Mouse (Mus musculus) hindbrain, postnatal 0 days (tissue): Measurements from ENCODE around the gene Guca1a. TPM values are rescaled to one million over a fixed set of nuclear protein-coding genes. Genes with fewer than 3 reads are reported as not detected.
A peak's percentile ranks its signal among the peaks of the same experiment; 100 is the strongest.

Experiments
- ATAC-seq: fragments of 200-750 bp; cut with Nextera tagmentation; 2 replicates; pipeline ENCODE4 v1.8.0; 2017; ENCODE audit warnings: mild to moderate bottlenecking, moderate TSS enrichment, moderate library complexity
- DNase-seq: peaks from one replicate; pipeline ENCODE4 v3.0.0-alpha.2; 2015; ENCODE audit warnings: low spot score
- H3K27ac ChIP-seq: fragments of 300-500 bp; sonication (generic); 2 replicates; pipeline ENCODE4 v1.5.1; 2014; ENCODE audit warnings: mild to moderate bottlenecking
- H3K27me3 ChIP-seq: fragments of 300-500 bp; sonication (generic); 2 replicates; pipeline ENCODE4 v1.6.1; 2014; ENCODE audit warnings: low read length, mixed read lengths; ENCODE audit not compliant: insufficient read depth
- H3K36me3 ChIP-seq: fragments of 300-500 bp; sonication (generic); 2 replicates; pipeline ENCODE4 v1.6.1; 2014; ENCODE audit warnings: low read length, mixed read lengths; ENCODE audit not compliant: insufficient read depth
- H3K4me1 ChIP-seq: fragments of 300-500 bp; sonication (generic); 2 replicates; pipeline ENCODE4 v1.6.1; 2014; ENCODE audit warnings: antibody characterized with exemption, low read length, mixed read lengths; ENCODE audit not compliant: insufficient read depth
- H3K4me2 ChIP-seq: fragments of 300-500 bp; sonication (generic); 2 replicates; pipeline ENCODE4 v1.6.1; 2014; ENCODE audit warnings: low read depth, mild to moderate bottlenecking, low read length, moderate library complexity, mixed read lengths
- H3K4me3 ChIP-seq: fragments of 300-500 bp; sonication (generic); 2 replicates; pipeline ENCODE4 v1.5.1; 2014; ENCODE audit warnings: low read length
- H3K9ac ChIP-seq: fragments of 300-500 bp; sonication (generic); replicated peaks from 2 replicates; pipeline ENCODE4 v1.6.1; 2014; ENCODE audit warnings: mild to moderate bottlenecking, low read length, moderate library complexity, mixed read lengths
- H3K9me3 ChIP-seq: fragments of 300-500 bp; sonication (generic); 2 replicates; pipeline ENCODE4 v1.6.1; 2016; ENCODE audit warnings: low read length, mixed read lengths
- CTCF ChIP-seq: IDR thresholded peaks from 2 replicates; pipeline ENCODE4 v1.5.1; 2016; ENCODE audit warnings: antibody characterized with exemption, control low read depth, low read depth
- WGBS: fragments of 180-500 bp; shearing (Covaris S2); extraction: QIAGEN DNeasy Blood & Tissue Kit; methylation state at CpG from one replicate; pipeline ENCODE4 v1.1.7; 2014; 5-methylcytosine and 5-hydroxymethylcytosine counted together
- polyA plus RNA-seq: library from polyadenylated mRNA; unstranded; fragments of >200 nt; fragmentation: Nextera tagmentation; extraction: Ambion mirVana; gene quantifications from 2 replicates; pipeline ENCODE4 v1.2.1, GENCODE M21; 2015
- total RNA-seq: library from RNA; depleted of rRNA; stranded (reverse); fragments of >200 nt; gene quantifications from 2 replicates; pipeline ENCODE4 v1.2.3, GENCODE M21; 2014

The Guca1a gene
- total and polyA plus RNA-seq, 2 experiments from 2014 or later = 0.78 to 1.4 TPM

GRCm38 (mm10) chr17:47376779-47377280, 23.6 kb downstream of the Guca1a start:
- peaks cover 60% of the 10 kb centered on the region for H3K36me3 ChIP-seq
- H3K4me1 ChIP-seq = no peaks in the 10 kb centered on the region
- H3K9ac ChIP-seq = no peak overlapping the region
- H3K9me3 ChIP-seq = no peaks in the 10 kb centered on the region
- H3K4me3 ChIP-seq = no peak overlapping the region
- no peak for DNase-seq
- H3K27ac ChIP-seq = no peak overlapping the region
- no peaks in the 10 kb centered on the region for H3K27me3 ChIP-seq
- 84% methylated on average over 6 of the region's 6 CpGs for WGBS
- ATAC-seq = no peak
- H3K4me2 ChIP-seq = no peak overlapping the region
- no peak for TF ChIP-seq CTCF

GRCm38 (mm10) chr17:47373991-47374390, 26.4 kb downstream of the Guca1a start:
- ATAC-seq (no peak), DNase-seq (no peak)
- no peaks in the 10 kb centered on the region for H3K9me3 ChIP-seq
- H3K9ac ChIP-seq = no peak overlapping the region
- TF ChIP-seq CTCF = no peak
- peaks cover 43% of the 10 kb centered on the region for H3K36me3 ChIP-seq
- no peaks in the 10 kb centered on the region for H3K27me3 ChIP-seq
- H3K4me3 ChIP-seq = no peak overlapping the region
- no peaks in the 10 kb centered on the region for H3K4me1 ChIP-seq
- WGBS = 93% methylated on average over 6 of the region's 6 CpGs
- no peak overlapping the region for H3K27ac ChIP-seq
- H3K4me2 ChIP-seq = no peak overlapping the region

DNA sequence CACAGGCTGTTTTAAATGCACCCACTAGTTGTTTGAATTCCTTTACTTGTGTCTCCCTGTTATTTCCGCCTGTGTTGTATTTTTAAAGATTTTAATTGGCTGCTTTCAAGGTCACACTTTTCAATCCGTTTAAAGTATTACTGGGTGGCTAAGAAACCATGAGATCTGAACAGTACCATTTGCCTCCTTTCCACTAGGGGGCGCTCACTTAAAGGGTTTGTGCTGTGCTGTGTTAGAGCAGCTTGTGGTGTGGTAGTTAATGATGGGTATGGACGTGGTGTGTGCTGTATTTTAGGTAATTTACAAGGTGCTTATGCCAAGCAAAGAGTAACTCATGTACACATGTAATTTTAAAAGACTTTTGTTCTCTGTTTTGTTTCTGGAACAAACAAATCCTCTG, 28.9 kb downstream of the Guca1a start:
- ATAC-seq (peak; percentile 76), DNase-seq (peak; percentile 88)
- WGBS = 10% methylated on average over 4 of the region's 4 CpGs
- no peak overlapping the region for H3K4me2 ChIP-seq
- 0 out of 2 replicates have a peak, but pooled peaks cover 4% of the 10 kb centered on the region for H3K27me3 ChIP-seq
- no peak overlapping the region for H3K4me3 ChIP-seq
- H3K9me3 ChIP-seq = no peaks in the 10 kb centered on the region
- TF ChIP-seq CTCF = peak; percentile 91
- H3K36me3 ChIP-seq = peaks cover 30% of the 10 kb centered on the region
- no peaks in the 10 kb centered on the region for H3K4me1 ChIP-seq
- no peak overlapping the region for H3K27ac ChIP-seq
- H3K9ac ChIP-seq = no peak overlapping the region

- Histone ChIP-seq H3K4me1 (no peaks in the 10 kb centered on the region), H3K9ac (peak overlapping the region; percentile 55), H3K4me3 (peak overlapping the region; percentile 59), H3K36me3 (peaks cover 13% of the 10 kb centered on the region; the same call in 1 of the 2 replicates), H3K4me2 (peak overlapping the region; percentile 66), H3K27me3 (0 out of 2 replicates have a peak, but pooled peaks cover 4% of the 10 kb centered on the region), H3K9me3 (no peaks in the 10 kb centered on the region), H3K27ac (peak overlapping the region; percentile 70)
- WGBS = 2% methylated on average over 20 of the region's 20 CpGs
- DNase-seq (no peak), ATAC-seq (peak; percentile 75)
- TF ChIP-seq CTCF = no peak
These were observed 31.3 kb downstream of the Guca1a start for GRCm38 (mm10) chr17:47369087-47369443.

GRCm38 (mm10) chr17:47368401-47369086, 31.8 kb downstream of the Guca1a start, which contains the start of gene Mrps10:
Gene Mrps10, plus strand, starts transcription at chr17:47368887.
- peak; percentile 97 for DNase-seq
- 0 out of 2 replicates have a peak, but pooled peaks cover 11% of the 10 kb centered on the region for H3K36me3 ChIP-seq
- peak within 1 kb of the TSS; percentile 59 for H3K4me3 ChIP-seq

DNA sequence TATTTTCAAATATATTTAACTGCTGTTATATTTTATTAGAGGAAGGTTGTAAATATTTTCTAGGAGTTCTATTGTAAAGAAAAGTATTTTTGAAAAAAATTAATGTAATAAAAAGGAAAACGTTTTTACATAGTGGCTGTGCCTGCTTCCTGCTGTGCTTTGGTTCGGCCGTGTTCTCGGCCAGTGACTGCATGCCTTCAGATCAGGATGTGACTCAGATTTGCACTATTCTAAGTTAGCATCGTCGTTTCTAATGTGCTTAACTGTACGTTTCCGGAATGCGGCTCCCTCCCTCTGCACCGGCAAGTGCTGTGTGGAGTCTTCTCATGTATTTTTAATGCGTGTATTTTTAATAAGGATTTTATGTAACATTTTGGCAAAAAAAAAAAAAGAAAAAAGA, 39.0 kb downstream of the Guca1a start:
- no peak for DNase-seq
- TF ChIP-seq CTCF = no peak
- no peak for ATAC-seq

More at GRCm38 (mm10) chr17:47368401-47369086, 31.8 kb downstream of the Guca1a start, which contains the start of gene Mrps10:
- H3K27me3 ChIP-seq = 0 out of 2 replicates have a peak, but pooled peaks cover 4% of the 10 kb centered on the region
- no peaks in the 10 kb centered on the region for H3K4me1 ChIP-seq
- H3K9me3 ChIP-seq = no peaks in the 10 kb centered on the region
- no peak for TF ChIP-seq CTCF
- peak within 1 kb of the TSS; percentile 70 for H3K27ac ChIP-seq
- peak within 1 kb of the TSS; percentile 55 for H3K9ac ChIP-seq
- peak within 1 kb of the TSS; percentile 66 for H3K4me2 ChIP-seq
- ATAC-seq = peak; percentile 93
- WGBS = 3% methylated on average over 35 of the region's 35 CpGs

DNA sequence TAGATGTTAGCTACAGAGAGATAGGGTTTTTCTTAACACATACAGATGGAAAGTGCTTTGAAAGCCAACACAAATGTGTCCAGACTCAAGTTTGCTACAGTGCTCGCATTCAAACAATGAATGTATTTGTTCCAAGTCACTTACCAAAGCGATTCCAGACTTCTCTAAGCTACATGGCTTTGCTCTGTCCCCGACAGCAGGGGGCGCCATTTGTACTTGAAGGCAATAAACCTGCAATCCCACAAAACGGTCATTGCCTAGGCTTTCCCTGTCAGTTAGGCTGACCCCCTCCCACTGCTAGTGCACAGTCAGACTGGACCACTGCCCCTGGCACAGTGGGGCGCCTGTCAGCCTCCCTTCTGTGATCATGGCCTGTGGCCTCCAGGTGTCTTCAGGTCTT, 40.4 kb downstream of the Guca1a start:
- WGBS = 35% methylated on average over 6 of the region's 6 CpGs
- H3K4me1 ChIP-seq = no peaks in the 10 kb centered on the region
- H3K27me3 ChIP-seq = no peaks in the 10 kb centered on the region
- peak; percentile 54 for TF ChIP-seq CTCF
- H3K36me3 ChIP-seq = peaks cover 31% of the 10 kb centered on the region
- H3K4me2 ChIP-seq = no peak overlapping the region
- no peak overlapping the region for H3K9ac ChIP-seq
- H3K27ac ChIP-seq = no peak overlapping the region
- H3K4me3 ChIP-seq = no peak overlapping the region
- ATAC-seq = no peak
- no peaks in the 10 kb centered on the region for H3K9me3 ChIP-seq
- DNase-seq = peak; percentile 40

More for the DNA sequence above, 39.0 kb downstream of the Guca1a start:
- no peak overlapping the region for H3K27ac ChIP-seq
- H3K9me3 ChIP-seq = no peaks in the 10 kb centered on the region
- no peak overlapping the region for H3K4me3 ChIP-seq
- no peak overlapping the region for H3K9ac ChIP-seq
- H3K27me3 ChIP-seq = no peaks in the 10 kb centered on the region
- peaks cover 17% of the 10 kb centered on the region; the same call in 1 of the 2 replicates for H3K36me3 ChIP-seq
- WGBS = 82% methylated on average over 11 of the region's 11 CpGs
- no peak overlapping the region for H3K4me2 ChIP-seq
- H3K4me1 ChIP-seq = no peaks in the 10 kb centered on the region
